8 mouse cellular contexts compared by ENCODE assay signal in the genomic region with DNA sequence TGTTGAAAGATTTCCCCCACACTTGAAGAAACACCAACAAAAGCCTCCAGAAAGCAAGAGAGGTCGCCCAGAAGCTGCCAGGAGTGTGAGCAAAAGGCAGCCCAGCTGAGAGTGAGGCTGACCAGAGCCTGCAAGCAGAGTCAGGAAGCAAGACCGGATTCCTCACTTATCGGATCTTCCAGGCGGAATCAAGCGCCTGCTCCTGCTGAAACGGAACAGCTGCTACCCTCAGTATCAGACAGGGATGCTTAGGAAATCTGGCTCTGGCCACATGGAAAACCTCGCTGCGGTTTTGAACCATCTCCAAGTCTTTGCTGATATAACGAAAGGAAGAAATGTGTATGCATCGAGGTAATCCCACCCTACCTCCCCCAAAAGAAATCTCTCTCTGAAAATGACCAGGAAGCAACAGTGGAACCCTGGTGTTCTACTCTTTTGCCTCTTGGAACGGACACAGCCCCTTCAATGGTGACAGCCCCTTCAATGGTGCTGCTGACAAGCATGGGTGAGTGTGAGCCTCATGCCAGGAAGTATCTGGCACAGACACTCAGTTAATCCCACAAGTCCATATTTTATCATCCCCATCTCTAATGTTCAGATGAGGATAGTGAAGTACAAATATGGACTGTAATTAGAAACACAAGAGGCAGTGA.
DNase-seq lines count a peak whose midpoint lies in the region; ATAC-seq lines count a peak whose summit lies in the region.

No protein-coding gene starts in this region.

- WGBS in embryonic facial prominence, embryonic 15.5 days = 46% methylated on average over 11 of the region's 11 CpGs

- no peaks in the 10 kb centered on the region for H3K27me3 ChIP-seq in embryonic facial prominence, embryonic 15.5 days

- H3K9me3 ChIP-seq in embryonic facial prominence, embryonic 15.5 days (replicated peaks) = no peaks in the 10 kb centered on the region

- H3K9ac ChIP-seq in embryonic facial prominence, embryonic 15.5 days = no peak overlapping the region

- no peak overlapping the region for H3K4me2 ChIP-seq in embryonic facial prominence, embryonic 15.5 days (replicated peaks)

- H3K27ac ChIP-seq in embryonic facial prominence, embryonic 15.5 days (replicated peaks) = peak overlapping the region; percentile 58

- H3K4me3 ChIP-seq in embryonic facial prominence, embryonic 15.5 days (replicated peaks) = no peak overlapping the region

- DNase-seq in ovary, postnatal 36 days (ENCODE audit: low spot score) = peak; percentile 20
- no peak for DNase-seq in ovary, postnatal 10 days (ENCODE audit: low spot score)
- DNase-seq in kidney, adult 9 months = peak; percentile 13
- DNase-seq in urinary bladder, postnatal 36 days (ENCODE audit: low spot score in 2 of 2) = peak; percentile 22 to 41
- DNase-seq in right cerebral cortex, postnatal 14 days = no peak

- ATAC-seq in embryonic facial prominence, embryonic 15.5 days (ENCODE audit: insufficient number of reproducible peaks, low FRiP score, low TSS enrichment, low read depth) = 0 out of 2 replicates have a peak, but pooled peaks have one; percentile 57
- ATAC-seq in activated CD4-positive, CD25-positive, alpha-beta regulatory T cell, adult 4 months = no peak
- ATAC-seq in CD4-positive, CD25-positive, alpha-beta regulatory T cell, adult 4 months = no peak

- no peaks in the 10 kb centered on the region for H3K36me3 ChIP-seq in embryonic facial prominence, embryonic 15.5 days

- H3K4me1 ChIP-seq in embryonic facial prominence, embryonic 15.5 days = peaks cover 6% of the 10 kb centered on the region; the same call in 1 of the 2 replicates

Comparison
In these comparisons a context has a peak if more than half of its experiments do, and no peak if none do; other contexts are left out.
1. DNase-seq: peak in ovary, postnatal 36 days (single experiment), kidney, adult 9 months (single experiment) and urinary bladder, postnatal 36 days (2 of 2); none in ovary, postnatal 10 days (single experiment) and right cerebral cortex, postnatal 14 days (single experiment).